Mouse (Mus musculus): Measurements from ENCODE around the gene Lrrc20.
"Not testable (repeated sequence)": the region's sequence is repeated elsewhere in the genome, so short reads cannot be mapped to it uniquely, and the experiment has no call there.

Gene Lrrc20

GRCm38 (mm10) chr10:61570181-61570580, 94.6 kb downstream of the Lrrc20 start:
- in situ Hi-C loops (cut with MboI, MseI) = no loop called here

DNA sequence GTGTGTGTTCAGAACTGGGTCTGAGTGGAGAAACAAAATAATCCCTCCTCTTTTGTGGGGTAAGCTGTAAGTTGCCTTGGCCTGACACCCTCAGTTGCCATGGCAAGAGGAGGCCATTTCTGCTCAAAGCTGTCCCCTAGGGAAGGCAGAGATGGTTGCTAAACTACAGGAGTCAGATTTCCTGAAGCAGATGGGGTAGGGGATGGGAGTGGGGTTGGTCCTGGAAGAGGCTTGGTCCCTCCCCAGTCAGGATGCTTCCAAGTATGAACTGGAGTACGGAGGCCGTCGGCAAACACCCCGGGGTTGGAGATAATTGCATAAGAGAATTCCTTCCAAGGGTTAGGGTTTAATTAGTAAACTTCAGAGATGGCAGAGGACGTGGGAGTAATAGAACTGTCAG, 96.5 kb downstream of the Lrrc20 start:
- in situ Hi-C loops (cut with MboI, MseI) = no loop called here

DNA sequence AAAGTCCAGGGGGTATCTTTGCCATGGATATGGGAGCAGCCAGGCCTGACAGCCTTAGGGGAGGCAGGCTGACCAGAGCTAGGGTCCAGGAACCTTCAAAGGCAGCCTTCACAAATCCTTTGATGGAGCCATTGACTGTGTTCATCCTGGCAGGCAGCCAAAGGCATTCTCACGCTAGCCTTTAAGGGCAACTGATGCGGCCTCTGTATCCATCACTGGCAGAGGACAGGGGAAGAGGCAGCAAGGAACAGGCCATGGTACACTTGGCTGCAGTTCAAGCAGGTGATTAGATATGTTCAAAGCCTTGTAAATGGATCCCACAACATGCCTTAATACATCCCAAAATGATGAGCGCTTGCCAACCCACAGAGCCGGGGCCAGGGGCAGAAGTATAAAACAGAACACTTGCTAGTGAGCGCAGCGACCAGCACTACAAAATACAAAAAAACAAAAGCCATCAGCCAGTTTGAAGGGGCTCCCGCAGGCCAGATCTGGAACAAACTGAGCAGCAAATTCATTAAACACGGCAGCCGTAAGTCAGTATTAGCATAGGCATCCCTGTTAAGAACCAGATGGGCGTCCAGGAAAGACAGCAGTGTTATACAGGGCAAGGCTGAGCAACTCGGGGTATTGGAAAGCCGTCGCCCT, 100.6 kb downstream of the Lrrc20 start:
- in situ Hi-C loops (cut with MboI, MseI) = no loop called here

DNA sequence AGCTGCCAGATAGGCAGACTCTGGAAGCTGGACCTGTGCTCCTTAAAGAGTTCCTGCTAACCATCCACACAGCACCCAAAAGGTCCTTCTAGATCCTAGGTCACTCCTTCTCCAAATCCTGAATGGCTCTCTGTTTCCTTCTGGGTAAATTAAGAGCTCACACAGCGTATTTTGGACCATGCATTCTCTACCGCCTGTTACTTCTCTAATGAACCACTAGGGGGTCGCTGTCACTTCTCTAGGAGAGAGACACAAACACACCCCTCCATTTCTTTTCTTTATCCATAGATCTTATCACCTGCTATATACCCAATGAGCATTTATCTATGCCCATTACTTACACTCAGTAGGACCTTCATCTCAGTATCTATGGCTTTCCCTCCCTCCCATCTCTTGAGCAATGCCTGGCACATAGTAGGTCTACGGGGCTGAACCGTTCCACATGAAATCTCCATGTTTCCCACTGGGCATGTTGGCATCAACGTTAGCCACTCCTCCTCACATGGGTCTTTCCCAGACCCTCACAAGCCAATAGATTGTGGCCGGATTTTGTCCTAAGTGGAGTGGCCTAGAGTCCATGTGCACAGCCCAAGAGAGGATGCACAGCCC, 111.7 kb downstream of the Lrrc20 start:
- in situ Hi-C loops (cut with MboI, MseI) = no loop called here

DNA sequence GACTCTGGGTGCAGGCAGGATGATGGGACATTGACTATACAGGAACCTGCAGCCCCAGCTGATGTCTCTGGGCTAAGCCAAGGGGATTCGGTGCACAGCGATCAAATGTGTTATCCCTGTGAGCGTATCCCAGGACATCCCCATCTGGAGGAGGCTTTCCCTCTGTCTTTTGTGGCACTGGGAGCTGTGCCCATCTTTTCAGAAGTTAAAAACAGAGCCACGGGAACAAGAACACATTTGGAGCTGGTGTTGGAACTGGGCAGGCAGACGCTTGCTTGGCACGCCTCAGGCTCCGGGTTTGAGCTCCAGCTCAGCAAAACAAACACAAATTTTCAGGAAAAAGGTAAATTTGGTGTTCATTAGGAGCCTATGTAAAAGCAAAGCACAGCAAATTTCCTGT, 122.4 kb downstream of the Lrrc20 start:
- in situ Hi-C loops (cut with MboI, MseI) = no loop called here

- in situ Hi-C loops (cut with MboI, MseI) = loop anchor here (5.0 kb wide), 2 partner anchors 53 to 122 kb away; partner anchors contain the start of gene Lrrc20
These were observed 124.0 kb downstream of the Lrrc20 start for GRCm38 (mm10) chr10:61599556-61600114.

- in situ Hi-C loops (cut with MboI, MseI) = loop anchor here (5.0 kb wide), 2 partner anchors 50 to 125 kb away; partner anchors contain the start of gene Lrrc20
These were observed 126.9 kb downstream of the Lrrc20 start for GRCm38 (mm10) chr10:61602283-61603033.

DNA sequence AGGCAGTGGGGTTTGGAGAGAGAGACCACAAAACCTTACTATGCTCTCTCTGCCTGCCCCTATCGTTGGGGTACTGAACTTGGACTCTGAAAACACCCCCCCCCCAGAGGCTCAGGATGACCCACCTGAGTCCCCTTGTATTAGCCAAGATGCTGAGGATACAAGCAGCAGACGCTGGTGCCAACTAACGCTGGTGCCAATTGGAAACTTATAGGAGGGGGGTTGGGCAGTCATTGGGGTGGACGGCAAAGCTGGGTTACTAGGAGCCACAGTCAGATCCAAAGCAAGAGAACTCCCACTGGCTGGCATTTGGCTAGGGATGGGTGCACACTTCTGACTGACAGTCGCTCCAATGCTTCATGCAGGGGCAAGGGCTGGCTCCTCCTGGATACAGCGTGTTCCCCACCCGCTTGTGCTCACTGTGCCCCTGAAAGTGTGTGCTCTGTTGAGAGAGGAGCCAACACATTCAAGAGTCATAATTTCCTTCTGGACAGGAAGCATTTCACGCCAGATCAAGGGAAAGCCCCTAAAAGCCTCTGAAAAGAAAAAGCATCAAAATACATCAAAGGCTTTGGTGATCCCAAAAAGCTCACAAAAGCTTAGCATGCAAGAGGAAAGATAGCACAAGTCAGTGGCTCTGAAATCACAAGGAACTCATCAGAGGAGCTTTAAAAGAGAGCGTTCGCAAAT, 128.9 kb downstream of the Lrrc20 start:
- in situ Hi-C loops (cut with MboI, MseI) = loop anchor here (5.0 kb wide), 2 partner anchors 48 to 127 kb away; partner anchors contain the start of gene Lrrc20

DNA sequence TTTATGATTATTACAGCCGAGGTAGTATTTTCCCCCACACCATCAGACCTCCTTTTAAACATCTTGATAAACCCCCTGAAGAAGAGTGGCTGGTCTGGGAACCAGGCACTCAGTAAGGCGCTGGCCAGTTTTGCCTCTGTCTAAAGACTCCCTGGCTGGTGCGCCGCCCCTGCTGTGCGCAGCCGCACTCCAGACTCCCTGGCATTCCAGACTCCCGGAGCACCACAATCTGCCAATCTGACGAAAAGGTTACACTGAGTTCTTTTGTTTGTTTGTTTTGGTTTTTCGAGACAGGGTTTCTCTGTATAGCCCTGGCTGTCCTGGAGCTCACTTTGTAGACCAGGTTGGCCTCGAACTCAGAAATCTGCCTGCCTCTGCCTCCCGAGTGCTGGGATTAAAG, 129.8 kb downstream of the Lrrc20 start:
- in situ Hi-C loops (cut with MboI, MseI) = not testable (repeated sequence)

DNA sequence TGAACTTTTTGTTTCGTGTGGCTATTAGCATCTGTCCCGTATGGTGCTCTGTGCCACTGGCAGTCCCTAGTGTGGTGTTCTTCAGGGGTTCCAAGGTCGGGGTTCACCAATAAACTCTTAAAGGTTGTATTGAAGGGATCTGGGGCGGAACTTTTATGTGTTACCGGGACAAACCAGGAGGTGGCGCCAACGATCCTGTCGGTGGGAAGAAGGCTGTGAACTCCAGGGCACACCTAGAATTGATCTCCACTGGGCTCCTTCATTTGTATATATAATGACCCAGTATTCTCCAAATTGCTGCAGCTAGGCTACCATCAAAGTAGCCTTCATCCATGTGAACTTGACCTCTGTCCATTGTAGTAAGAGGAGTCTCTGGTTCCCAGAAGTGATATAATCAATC, 130.2 kb downstream of the Lrrc20 start:
- in situ Hi-C loops (cut with MboI, MseI) = no loop called here

DNA sequence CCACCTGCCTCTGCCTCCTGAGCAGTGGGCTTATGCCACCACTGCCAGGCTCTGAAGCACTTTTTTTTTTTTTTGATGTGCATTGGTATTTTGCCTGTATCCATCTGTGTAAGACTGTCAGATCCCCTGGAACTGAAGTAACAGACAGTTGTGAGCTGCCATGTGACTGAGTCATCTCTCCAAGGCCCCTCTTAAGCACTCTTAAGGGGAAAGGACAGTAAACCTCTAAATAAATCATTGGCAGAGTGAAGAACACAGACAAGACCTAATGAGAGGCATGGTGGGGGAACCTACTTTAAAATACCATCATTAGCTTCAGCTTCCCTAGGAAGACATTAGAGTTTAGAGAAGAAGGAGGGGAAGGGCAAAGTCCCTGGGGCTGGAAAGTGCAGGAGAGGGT, 132.6 kb downstream of the Lrrc20 start:
- in situ Hi-C loops (cut with MboI, MseI) = no loop called here

DNA sequence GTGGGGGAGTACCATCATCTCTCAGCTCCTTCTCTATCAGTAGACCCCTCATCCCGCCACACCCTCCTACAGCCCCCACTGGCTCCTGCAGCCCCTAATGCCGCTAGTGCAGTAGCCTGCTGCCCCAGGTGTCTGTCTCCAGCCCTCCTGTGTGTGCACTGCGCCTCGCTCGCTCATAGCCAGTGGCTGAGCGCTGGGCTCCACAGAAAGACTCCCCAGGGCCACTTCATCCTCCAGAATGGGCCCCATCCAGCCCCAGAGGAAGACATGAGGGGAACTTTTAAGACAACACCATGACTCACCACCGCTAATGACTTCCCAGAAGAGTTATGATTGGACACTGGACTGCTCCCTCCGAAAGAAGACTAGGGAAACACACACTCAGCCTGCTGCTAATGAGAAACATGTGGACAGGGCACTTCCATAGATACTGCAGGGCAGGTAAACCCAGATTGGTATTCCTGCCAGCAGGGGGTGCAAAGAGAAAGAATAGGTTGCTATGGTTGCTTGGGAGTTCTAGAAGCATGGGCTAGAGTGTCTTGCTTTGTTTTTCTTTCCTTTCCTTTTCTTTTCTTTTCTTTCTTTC, 135.1 kb downstream of the Lrrc20 start:
- in situ Hi-C loops (cut with MboI, MseI) = no loop called here

GRCm38 (mm10) chr10:61614311-61614710, 138.7 kb downstream of the Lrrc20 start:
- in situ Hi-C loops (cut with MboI, MseI) = no loop called here

DNA sequence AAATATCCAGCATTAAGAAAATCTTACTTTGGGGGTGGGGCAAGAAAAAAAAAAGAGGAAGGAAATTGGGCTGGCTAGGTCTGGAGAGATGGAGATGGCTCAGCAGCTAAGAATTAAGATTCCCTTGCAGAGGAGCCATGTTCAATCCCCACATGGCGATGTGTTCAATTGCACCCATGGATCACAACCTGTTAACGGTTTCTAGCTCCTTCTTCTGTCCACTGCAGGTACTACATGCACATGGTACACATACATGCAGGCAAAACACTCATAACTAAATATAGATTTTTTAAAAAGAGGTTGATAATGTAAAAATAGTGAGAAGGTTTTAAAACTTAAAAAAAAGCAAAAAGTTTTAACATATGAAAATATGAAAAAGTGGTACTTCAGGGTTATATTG, 142.9 kb downstream of the Lrrc20 start:
- in situ Hi-C loops (cut with MboI, MseI) = no loop called here

- in situ Hi-C loops (cut with MboI, MseI) = no loop called here
These were observed 146.1 kb downstream of the Lrrc20 start for GRCm38 (mm10) chr10:61621681-61622080.

DNA sequence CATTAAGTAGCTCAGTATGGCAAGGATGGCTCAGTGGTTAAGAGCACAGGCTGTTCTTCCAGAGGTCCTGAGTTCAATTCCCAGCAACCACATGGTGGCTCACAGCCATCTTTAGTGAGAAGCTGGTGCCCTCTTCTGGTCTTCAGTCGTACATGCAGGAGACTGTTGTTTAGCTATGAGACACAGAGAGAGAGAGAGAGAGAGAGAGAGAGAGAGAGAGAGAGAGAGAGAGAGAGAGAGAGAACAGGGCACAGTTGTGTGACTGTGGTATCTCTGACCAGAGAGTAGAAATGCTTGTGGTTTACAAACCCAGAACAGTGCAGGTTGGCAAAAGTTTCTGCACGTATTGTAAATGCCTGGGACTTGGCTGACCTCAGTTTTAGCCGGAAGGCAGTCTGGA, 148.3 kb downstream of the Lrrc20 start:
- in situ Hi-C loops (cut with MboI, MseI) = not testable (repeated sequence)

DNA sequence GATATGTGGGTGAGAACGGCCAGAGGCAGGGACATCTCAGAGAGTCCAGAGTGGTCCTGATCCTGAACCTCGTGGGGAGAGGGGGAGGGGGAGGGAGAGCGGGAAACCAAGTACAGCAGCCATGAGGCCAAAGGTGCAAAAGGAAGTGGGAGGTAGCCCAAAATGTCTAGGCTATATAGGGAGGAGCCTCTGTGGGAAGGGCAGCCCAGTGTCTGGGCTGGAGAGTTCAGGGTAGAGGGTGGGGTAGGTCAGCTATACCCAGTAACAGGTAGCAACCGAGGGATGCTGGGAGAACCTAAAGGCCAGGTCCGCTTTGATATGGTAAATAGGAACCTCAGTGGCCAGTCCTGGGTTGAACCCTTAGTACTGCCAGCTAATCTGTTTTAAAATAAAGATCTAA, 149.2 kb downstream of the Lrrc20 start:
- in situ Hi-C loops (cut with MboI, MseI) = no loop called here

DNA sequence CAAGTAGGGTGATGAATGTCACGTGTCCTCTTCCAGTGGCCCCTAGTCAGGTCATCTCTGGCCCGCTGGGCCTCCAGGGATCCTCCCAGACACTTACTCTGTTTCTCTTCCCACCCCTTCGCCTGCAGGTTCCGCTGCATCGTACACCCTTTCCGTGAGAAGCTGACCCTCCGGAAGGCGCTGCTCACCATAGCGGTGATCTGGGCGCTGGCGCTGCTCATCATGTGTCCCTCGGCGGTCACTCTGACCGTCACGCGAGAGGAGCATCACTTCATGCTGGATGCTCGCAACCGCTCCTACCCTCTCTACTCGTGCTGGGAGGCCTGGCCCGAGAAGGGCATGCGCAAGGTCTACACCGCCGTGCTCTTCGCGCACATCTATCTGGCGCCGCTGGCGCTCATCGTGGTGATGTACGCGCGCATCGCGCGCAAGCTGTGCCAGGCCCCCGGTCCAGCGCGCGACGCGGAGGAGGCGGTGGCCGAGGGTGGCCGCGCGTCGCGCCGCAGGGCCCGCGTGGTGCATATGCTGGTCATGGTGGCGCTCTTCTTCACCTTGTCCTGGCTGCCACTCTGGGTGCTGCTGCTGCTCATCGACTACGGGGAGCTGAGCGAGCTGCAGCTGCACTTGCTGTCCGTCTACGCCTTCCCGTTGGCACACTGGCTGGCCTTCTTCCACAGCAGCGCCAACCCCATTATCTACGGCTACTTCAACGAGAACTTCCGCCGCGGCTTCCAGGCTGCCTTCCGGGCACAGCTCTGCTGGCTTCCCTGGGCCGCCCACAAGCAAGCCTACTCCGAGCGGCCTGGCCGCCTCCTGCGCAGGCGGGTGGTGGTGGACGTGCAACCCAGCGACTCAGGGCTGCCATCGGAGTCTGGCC, 150.0 kb downstream of the Lrrc20 start:
- in situ Hi-C loops (cut with MboI, MseI) = no loop called here

DNA sequence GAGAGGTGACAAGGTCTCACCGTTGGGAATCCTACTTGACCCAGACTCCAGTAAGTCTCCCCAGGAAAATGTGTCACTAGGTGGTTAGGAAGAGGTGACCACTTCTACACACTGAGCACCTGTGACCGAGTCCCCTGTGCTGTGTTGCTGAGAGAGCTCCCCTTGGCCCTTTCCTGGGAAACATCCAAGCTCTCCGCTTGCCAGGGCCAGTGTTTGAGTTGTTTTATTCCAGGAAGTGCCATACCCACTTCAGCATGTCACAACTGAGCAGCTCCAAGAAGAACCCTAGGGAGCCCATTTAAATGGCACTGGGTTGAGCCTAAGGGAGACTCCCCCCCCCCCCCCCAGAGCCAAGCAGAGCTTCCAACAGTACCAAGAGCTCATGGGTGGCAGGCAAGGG, 150.9 kb downstream of the Lrrc20 start:
- in situ Hi-C loops (cut with MboI, MseI) = no loop called here

DNA sequence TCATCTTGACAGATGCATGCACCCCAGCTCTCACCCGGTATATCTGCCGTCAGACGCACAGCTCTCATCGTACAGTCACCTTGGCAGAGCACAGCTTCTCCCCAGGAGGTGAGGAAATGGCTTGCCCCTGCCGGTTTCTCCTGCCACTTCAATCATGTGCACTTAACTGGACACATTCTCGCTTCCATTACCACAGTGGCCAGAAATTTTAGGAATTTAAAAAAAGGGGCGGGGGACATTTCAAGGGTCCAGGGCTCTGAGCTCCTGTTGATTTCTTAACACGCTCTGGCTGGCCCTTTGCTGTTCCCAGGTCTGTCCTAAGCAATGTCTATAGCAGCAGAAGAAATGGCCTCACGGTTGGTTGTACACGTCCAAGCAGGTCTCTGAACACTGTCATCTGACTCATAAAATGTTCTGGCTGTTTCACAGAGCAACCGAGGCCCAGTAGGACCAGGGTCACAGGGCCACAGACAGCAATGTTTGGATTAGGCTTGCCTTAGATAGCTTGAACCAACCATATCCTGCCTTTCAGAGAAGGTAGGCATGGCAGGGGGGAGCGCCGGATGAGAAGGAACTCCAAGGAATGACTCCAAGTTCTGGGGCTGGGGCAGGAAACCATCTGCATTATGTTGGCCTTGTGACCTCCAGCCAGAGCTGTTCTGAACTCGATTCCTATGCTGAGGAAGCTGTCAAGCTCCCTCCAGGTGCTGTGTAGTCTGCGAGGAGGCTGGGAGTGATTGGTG, 151.8 kb downstream of the Lrrc20 start:
- in situ Hi-C loops (cut with MboI, MseI) = no loop called here

Measured in regulatory T cell (primary cell).